Mouse (Mus musculus) induced T-regulatory cell, adult 2 months (primary cell): ENCODE results near the gene Gm20896.
"Not testable (repeated sequence)": the region's sequence is repeated elsewhere in the genome, so short reads cannot be mapped to it uniquely, and the experiment has no call there.

Experiments
- DNase-seq: peaks from one replicate; pipeline ENCODE4 v3.0.0-alpha.2; 2012; ENCODE audit warnings: low read depth

Gm20896 gene

DNA sequence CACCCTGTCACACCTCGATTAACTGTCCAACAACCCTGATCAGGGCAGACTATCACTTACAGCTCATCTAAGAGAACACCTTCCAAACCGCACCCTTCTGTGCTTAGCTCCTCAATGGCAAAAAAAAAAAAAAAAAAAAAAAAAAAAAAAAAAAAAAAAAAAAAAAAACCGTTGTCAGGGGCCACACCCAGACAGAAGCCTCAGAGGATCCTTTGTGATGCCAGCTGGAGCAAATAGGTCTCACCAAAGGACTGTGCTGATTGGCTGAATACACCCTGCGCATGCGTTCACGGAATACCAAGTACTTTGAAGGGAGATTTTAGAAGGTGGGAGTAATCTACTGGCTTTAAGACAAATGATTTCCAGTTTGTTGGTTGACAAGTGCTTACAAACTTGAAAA is at the start of gene Gm20896:
Gene Gm20896 (minus strand): TSS at position 101 of the 400 bp plus-strand sequence.
- not testable (repeated sequence) for DNase-seq
